Mouse (Mus musculus) hindbrain, embryonic 11.5 days (tissue): ENCODE results near the gene Dpm2. TPM values are rescaled to one million over a fixed set of nuclear protein-coding genes. Genes with fewer than 3 reads are reported as not detected.

ENCODE experiments used
- ATAC-seq: fragments of 200-750 bp; cut with Nextera tagmentation; 2 replicates; pipeline ENCODE4 v1.8.0; 2017; ENCODE audit warnings: mild to moderate bottlenecking, moderate TSS enrichment, moderate library complexity; ENCODE audit not compliant: low FRiP score
- DNase-seq: peaks from one replicate; pipeline ENCODE4 v3.0.0-alpha.2; 2015; ENCODE audit warnings: low spot score
- H3K27ac ChIP-seq: fragments of 300-500 bp; sonication (generic); 2 replicates; pipeline ENCODE4 v1.5.1; 2014; ENCODE audit warnings: mild to moderate bottlenecking, low read depth, low read length
- H3K27me3 ChIP-seq: fragments of 300-500 bp; sonication (generic); 2 replicates; pipeline ENCODE4 v1.6.1; 2014; ENCODE audit warnings: mild to moderate bottlenecking, low read length, moderate library complexity, mixed read lengths; ENCODE audit not compliant: control insufficient read depth, insufficient read depth
- H3K36me3 ChIP-seq: fragments of 300-500 bp; sonication (generic); 2 replicates; pipeline ENCODE4 v1.6.1; 2014; ENCODE audit warnings: mild to moderate bottlenecking, low read length, moderate library complexity, mixed read lengths; ENCODE audit not compliant: control insufficient read depth, insufficient read depth
- H3K4me1 ChIP-seq: fragments of 300-500 bp; sonication (generic); replicated peaks from 2 replicates; pipeline ENCODE4 v1.6.1; 2014; ENCODE audit warnings: low read length, mixed read lengths; ENCODE audit not compliant: control insufficient read depth, insufficient read depth
- H3K4me2 ChIP-seq: fragments of 300-500 bp; sonication (generic); replicated peaks from 2 replicates; pipeline ENCODE4 v1.6.1; 2014; ENCODE audit warnings: mild to moderate bottlenecking, low read depth, low read length
- H3K4me3 ChIP-seq: fragments of 300-500 bp; sonication (generic); 2 replicates; pipeline ENCODE4 v1.5.1; 2014; ENCODE audit warnings: low read depth, low read length
- H3K9ac ChIP-seq: fragments of 300-500 bp; sonication (generic); 2 replicates; pipeline ENCODE4 v1.6.1; 2014; ENCODE audit warnings: low read depth, low read length
- H3K9me3 ChIP-seq: fragments of 300-500 bp; sonication (generic); 2 replicates; pipeline ENCODE4 v1.6.1; 2016; ENCODE audit warnings: low read length; ENCODE audit not compliant: control insufficient read depth
- WGBS: fragments of 180-500 bp; shearing (Covaris S2); extraction: QIAGEN DNeasy Blood & Tissue Kit; methylation state at CpG from one replicate; pipeline ENCODE4 v1.1.7; 2014; 5-methylcytosine and 5-hydroxymethylcytosine counted together
- polyA plus RNA-seq: library from polyadenylated mRNA; unstranded; fragments of >200 nt; fragmentation: Nextera tagmentation; extraction: Ambion mirVana; gene quantifications from 2 replicates; pipeline ENCODE4 v1.2.1, GENCODE M21; 2014

The Dpm2 gene
- polyA plus RNA-seq, 1 experiment from 2014 or later = 125 TPM

- ATAC-seq (peak; percentile 95), DNase-seq (peak; percentile 98)
- H3K27ac ChIP-seq = peak within 1 kb of the TSS; percentile 90
- no peaks in the 10 kb centered on the region for H3K36me3 ChIP-seq
- H3K4me3 ChIP-seq = peak within 1 kb of the TSS; percentile 93
- peak within 1 kb of the TSS; percentile 87 for H3K4me2 ChIP-seq
- H3K9me3 ChIP-seq = no peaks in the 10 kb centered on the region
- H3K9ac ChIP-seq = peak within 1 kb of the TSS; percentile 93
- no peaks in the 10 kb centered on the region for H3K27me3 ChIP-seq
- under 1% methylated on average over 42 of the region's 67 CpGs for WGBS
- H3K4me1 ChIP-seq = peaks cover 14% of the 10 kb centered on the region
Measured at GRCm38 (mm10) chr2:32534733-32535471, 35.8 kb upstream of the Dpm2 start, which contains the start of gene Fam102a. TSS of gene Fam102a (plus strand) at chr2:32535332.

DNA sequence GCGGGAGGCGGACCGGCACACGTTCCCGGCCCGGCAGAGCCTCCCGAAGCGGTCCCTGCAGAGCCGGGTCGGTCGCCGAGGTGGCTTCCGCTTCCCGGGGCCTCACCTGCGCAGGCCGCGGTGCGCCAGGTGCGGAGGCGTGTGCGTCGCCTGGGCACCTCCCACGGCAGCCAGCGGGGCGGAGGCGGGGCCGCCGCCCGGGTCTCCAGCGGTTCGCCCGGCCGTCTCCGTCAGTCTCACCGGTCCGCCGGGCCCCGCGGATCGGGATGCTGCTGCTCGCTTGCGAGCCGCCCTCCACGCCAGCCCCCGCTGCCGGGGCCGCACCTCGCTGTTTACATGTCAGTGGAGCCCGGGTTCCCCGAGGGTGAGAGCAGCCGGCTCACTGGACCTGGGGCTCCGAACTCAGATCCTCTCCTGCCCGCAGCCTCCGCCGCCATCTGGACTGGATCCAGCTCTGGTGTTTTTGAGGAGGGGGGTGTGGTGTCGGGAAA, 35.1 kb upstream of the Dpm2 start:
- peak overlapping the region; percentile 87 for H3K4me2 ChIP-seq
- DNase-seq (peak; percentile 63), ATAC-seq (0 out of 2 replicates have a peak, but pooled peaks have one; percentile 20)
- peak overlapping the region; percentile 93 for H3K4me3 ChIP-seq
- under 1% methylated on average over 40 of the region's 56 CpGs for WGBS
- H3K9me3 ChIP-seq = no peaks in the 10 kb centered on the region
- peaks cover 14% of the 10 kb centered on the region for H3K4me1 ChIP-seq
- no peaks in the 10 kb centered on the region for H3K27me3 ChIP-seq
- H3K27ac ChIP-seq = peak overlapping the region; percentile 90
- no peaks in the 10 kb centered on the region for H3K36me3 ChIP-seq
- H3K9ac ChIP-seq = peak overlapping the region; percentile 93

DNA sequence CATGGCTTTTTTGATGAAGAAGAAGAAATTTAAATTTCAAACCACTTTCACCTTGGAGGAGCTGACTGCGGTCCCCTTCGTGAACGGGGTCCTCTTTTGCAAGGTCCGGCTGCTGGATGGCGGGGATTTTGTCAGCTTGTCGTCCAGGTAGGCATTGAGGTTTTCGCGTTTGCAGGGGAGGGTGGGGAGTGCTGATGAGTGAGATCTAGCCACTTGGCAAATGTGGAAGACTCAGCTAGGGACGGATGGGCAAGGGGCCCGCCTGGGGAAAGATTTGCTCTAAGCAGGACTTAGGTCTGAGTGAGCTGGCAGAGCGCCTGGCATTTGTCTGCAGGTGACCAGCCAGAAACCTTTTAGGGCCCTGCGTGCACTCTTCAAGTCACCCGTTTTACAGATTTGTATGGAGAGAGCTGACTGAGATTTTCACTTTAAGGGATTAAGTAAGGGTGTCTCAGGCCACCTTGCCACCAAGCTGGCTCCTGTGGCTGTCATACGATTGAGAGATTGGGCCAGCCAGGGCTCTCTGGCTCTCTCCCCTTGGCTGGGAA, 34.5 kb upstream of the Dpm2 start:
- peaks cover 14% of the 10 kb centered on the region for H3K4me1 ChIP-seq
- ATAC-seq (no peak), DNase-seq (peak; percentile 48)
- no peaks in the 10 kb centered on the region for H3K27me3 ChIP-seq
- H3K27ac ChIP-seq = no peak overlapping the region
- H3K9me3 ChIP-seq = no peaks in the 10 kb centered on the region
- H3K4me2 ChIP-seq = peak overlapping the region; percentile 87
- H3K9ac ChIP-seq = peak overlapping the region; percentile 93
- peak overlapping the region; percentile 93 for H3K4me3 ChIP-seq
- WGBS = 0% methylated on average over 14 of the region's 14 CpGs
- H3K36me3 ChIP-seq = no peaks in the 10 kb centered on the region

DNA sequence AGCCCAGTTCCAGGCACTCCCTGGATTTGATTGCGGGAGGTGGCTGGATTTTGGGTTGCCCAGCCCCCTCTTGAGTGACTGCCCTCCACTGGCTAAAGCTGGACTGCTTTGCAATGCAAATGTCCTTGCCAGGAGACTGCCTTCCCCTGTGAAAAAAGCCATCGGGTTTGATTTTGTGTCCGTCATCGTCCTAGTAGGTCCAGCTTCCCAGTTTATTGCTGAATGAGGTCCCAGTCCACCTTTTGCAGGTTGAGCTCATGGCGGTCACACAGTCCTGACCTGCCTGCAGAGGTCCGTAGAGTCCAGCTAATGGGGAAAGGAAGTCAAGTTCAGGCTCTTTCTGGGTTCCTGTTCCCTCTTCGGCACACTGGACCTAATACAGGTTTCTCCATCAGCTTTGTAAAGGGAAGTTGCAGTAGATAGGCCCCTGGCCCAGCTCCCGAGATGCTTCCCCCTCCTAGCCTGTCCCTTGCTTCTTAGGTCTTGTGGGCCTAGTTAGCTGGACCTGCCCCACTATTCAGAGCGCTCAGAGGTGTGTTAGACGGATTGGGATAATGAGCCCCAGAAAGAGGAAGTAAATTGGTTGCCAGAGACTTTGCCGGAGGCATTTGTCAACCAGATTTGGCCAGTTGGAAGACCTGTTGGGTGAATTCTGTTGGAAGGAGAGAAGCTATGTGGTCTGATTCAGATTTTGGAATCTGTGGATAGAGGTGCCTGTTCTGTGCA, 33.9 kb upstream of the Dpm2 start:
- Histone ChIP-seq H3K27ac (peak overlapping the region; percentile 39; the same call in 1 of the 2 replicates), H3K4me1 (peaks cover 14% of the 10 kb centered on the region), H3K36me3 (no peaks in the 10 kb centered on the region), H3K9ac (peak overlapping the region; percentile 93), H3K9me3 (no peaks in the 10 kb centered on the region), H3K4me3 (peak overlapping the region; percentile 93), H3K4me2 (peak overlapping the region; percentile 87), H3K27me3 (no peaks in the 10 kb centered on the region)
- DNase-seq (peak; percentile 57), ATAC-seq (0 out of 2 replicates have a peak, but pooled peaks have one; percentile 10)
- 4% methylated on average over 11 of the region's 11 CpGs for WGBS

GRCm38 (mm10) chr2:32537360-32537905, 33.2 kb upstream of the Dpm2 start:
- ATAC-seq (no peak), DNase-seq (peak; percentile 30)
- Histone ChIP-seq H3K9ac (peak overlapping the region; percentile 93), H3K4me1 (peaks cover 14% of the 10 kb centered on the region), H3K36me3 (no peaks in the 10 kb centered on the region), H3K9me3 (no peaks in the 10 kb centered on the region), H3K4me2 (peak overlapping the region; percentile 87), H3K27ac (no peak overlapping the region), H3K27me3 (no peaks in the 10 kb centered on the region), H3K4me3 (peak overlapping the region; percentile 93)
- WGBS = 14% methylated on average over 9 of the region's 9 CpGs

GRCm38 (mm10) chr2:32537941-32538340, 32.7 kb upstream of the Dpm2 start:
- WGBS = 77% methylated on average over 5 of the region's 5 CpGs
- Histone ChIP-seq H3K4me1 (peaks cover 14% of the 10 kb centered on the region), H3K27ac (no peak overlapping the region), H3K27me3 (no peaks in the 10 kb centered on the region), H3K4me2 (peak overlapping the region; percentile 87), H3K9me3 (no peaks in the 10 kb centered on the region), H3K9ac (no peak overlapping the region), H3K4me3 (peak overlapping the region; percentile 93), H3K36me3 (no peaks in the 10 kb centered on the region)
- ATAC-seq = no peak
- DNase-seq = no peak

DNA sequence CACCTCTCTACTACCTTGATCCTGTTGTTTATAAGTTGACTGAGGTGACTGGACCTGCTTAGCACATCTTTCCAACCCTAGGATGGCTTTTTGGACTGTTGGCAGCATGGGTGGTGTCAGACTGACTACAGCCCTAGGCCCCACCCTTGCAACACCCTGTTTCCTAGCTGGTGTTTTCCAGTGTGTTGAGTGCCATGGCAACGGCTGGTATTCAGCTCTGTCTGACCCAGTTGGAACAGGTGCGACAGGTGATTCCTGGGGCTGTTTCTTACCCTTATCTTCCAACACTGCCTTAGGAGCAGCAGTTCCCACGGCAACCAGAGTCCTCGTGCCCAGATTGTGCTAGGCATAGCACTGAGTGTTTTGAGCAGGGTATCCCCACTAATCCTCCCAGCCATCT, 32.2 kb upstream of the Dpm2 start:
- H3K4me1 ChIP-seq = peaks cover 14% of the 10 kb centered on the region
- H3K9me3 ChIP-seq = no peaks in the 10 kb centered on the region
- H3K9ac ChIP-seq = no peak overlapping the region
- no peak overlapping the region for H3K4me3 ChIP-seq
- DNase-seq = no peak
- 0 out of 2 replicates have a peak overlapping the region, but pooled peaks have one; percentile 87 for H3K4me2 ChIP-seq
- no peaks in the 10 kb centered on the region for H3K27me3 ChIP-seq
- no peak for ATAC-seq
- H3K27ac ChIP-seq = no peak overlapping the region
- H3K36me3 ChIP-seq = no peaks in the 10 kb centered on the region
- 75% methylated on average over 4 of the region's 4 CpGs for WGBS

- H3K4me3 ChIP-seq = no peak overlapping the region
- WGBS = 80% methylated on average over 14 of the region's 14 CpGs
- H3K9me3 ChIP-seq = no peaks in the 10 kb centered on the region
- H3K27ac ChIP-seq = no peak overlapping the region
- DNase-seq (no peak), ATAC-seq (no peak)
- no peaks in the 10 kb centered on the region for H3K36me3 ChIP-seq
- H3K4me1 ChIP-seq = peaks cover 14% of the 10 kb centered on the region
- no peak overlapping the region for H3K9ac ChIP-seq
- H3K27me3 ChIP-seq = no peaks in the 10 kb centered on the region
- no peak overlapping the region for H3K4me2 ChIP-seq
Measured at GRCm38 (mm10) chr2:32539452-32539981, 31.1 kb upstream of the Dpm2 start.
